Mouse (Mus musculus) heart, adult 2 months (tissue): ENCODE measurements around the gene Sc5d. TPM values are rescaled to one million over a fixed set of nuclear protein-coding genes. Genes with fewer than 3 reads are reported as not detected.
A peak's percentile ranks its signal among the peaks of the same experiment; 100 is the strongest.

Experiments
- DNase-seq, 2 experiments: peaks; one replicate each; pipeline ENCODE4 v3.0.0; 2021
- H3K27ac ChIP-seq: fragments of 200-600 bp; 2 replicates; pipeline ENCODE4 v1.8.1; 2022
- H3K27me3 ChIP-seq: fragments of 200-500 bp; 2 replicates; pipeline ENCODE4 v1.6.1; 2012; ENCODE audit warnings: mild to moderate bottlenecking, low read length, inconsistent platforms, mixed read lengths; ENCODE audit not compliant: control insufficient read depth, insufficient read depth
- H3K36me3 ChIP-seq: fragments of 200-500 bp; 2 replicates; pipeline ENCODE4 v1.6.1; 2012; ENCODE audit warnings: low read length, inconsistent platforms; ENCODE audit not compliant: control insufficient read depth, insufficient read depth
- H3K4me1 ChIP-seq: fragments of 200-500 bp; 2 replicates; pipeline ENCODE4 v1.6.1; 2011; ENCODE audit warnings: low read length; ENCODE audit not compliant: control insufficient read depth, insufficient read depth
- H3K4me3 ChIP-seq: fragments of 200-600 bp; 2 replicates; pipeline ENCODE4 v1.8.1; 2022
- H3K79me2 ChIP-seq: fragments of 200-500 bp; replicated peaks from 2 replicates; pipeline ENCODE4 v1.6.1; 2012; ENCODE audit warnings: mild to moderate bottlenecking, inconsistent platforms, low read length, moderate library complexity, mixed read lengths; ENCODE audit not compliant: control insufficient read depth, insufficient read depth
- H3K9ac ChIP-seq: fragments of 200-500 bp; 2 replicates; pipeline ENCODE4 v1.6.1; 2012; ENCODE audit warnings: low read depth, mild to moderate bottlenecking, control low read depth, inconsistent platforms, low read length, mixed read lengths
- CTCF ChIP-seq: fragments of 200-600 bp; IDR thresholded peaks from 2 replicates; pipeline ENCODE4 v1.8.1; 2022; ENCODE audit warnings: antibody characterized with exemption, mild to moderate bottlenecking, moderate library complexity
- EP300 ChIP-seq: fragments of 200-500 bp; IDR thresholded peaks from 2 replicates; pipeline ENCODE4 v1.6.1; 2011; ENCODE audit warnings: low read depth, low read length, control low read depth; ENCODE audit not compliant: insufficient read depth
- POLR2A ChIP-seq: fragments of 200-500 bp; IDR thresholded peaks from 2 replicates; pipeline ENCODE4 v1.6.1; 2011; ENCODE audit warnings: mild to moderate bottlenecking, low read depth, low read length, control low read depth; ENCODE audit not compliant: insufficient read depth
- WGBS: fragments of 180-500 bp; shearing (Covaris S2); methylation state at CpG from one replicate; pipeline ENCODE4 v1.1.7; 2018; 5-methylcytosine and 5-hydroxymethylcytosine counted together
- intact Hi-C: fragments of 180-260 bp; cut with DNase I; formaldehyde crosslinking; loops from one replicate; pipeline ENCODE4 v1.15.1; 2025
- polyA plus RNA-seq: library from polyadenylated mRNA; depleted of rRNA; stranded (reverse); fragments of >200 nt; gene quantifications from 2 replicates; pipeline ENCODE4 v1.2.3, GENCODE M21; 2012
- total RNA-seq, 2 experiments: library from RNA; stranded (reverse); gene quantifications; 2 replicates each; pipeline ENCODE4 v1.2.3; 2021

Gene Sc5d
- total and polyA plus RNA-seq, 3 experiments = 15.8 to 24.3 (median 19.1) TPM

- no peak for DNase-seq
- Histone ChIP-seq H3K4me3 (no peak overlapping the region), H3K4me1 (no peaks in the 10 kb centered on the region), H3K36me3 (no peaks in the 10 kb centered on the region), H3K9ac (no peak overlapping the region), H3K27me3 (no peaks in the 10 kb centered on the region), H3K27ac (no peak overlapping the region), H3K79me2 (no peaks in the 10 kb centered on the region)
- intact Hi-C loops = no loop called here
- WGBS = 82% methylated on average over 5 of the region's 5 CpGs
- TF ChIP-seq CTCF (no peak), POLR2A (no peak), EP300 (no peak)
These were observed 6.0 kb upstream of the Sc5d start for GRCm38 (mm10) chr9:42270081-42270480.

GRCm38 (mm10) chr9:42268371-42268770 lies 4.3 kb upstream of the Sc5d start:
- no peaks in the 10 kb centered on the region for H3K27me3 ChIP-seq
- intact Hi-C loops = loop anchor here (10.0 kb wide), 1 partner anchor 1044 kb away; no protein-coding TSS in a partner anchor

GRCm38 (mm10) chr9:42265309-42265708 lies 1.3 kb upstream of the Sc5d start:
- no peak overlapping the region for H3K27ac ChIP-seq
- H3K27me3 ChIP-seq = no peaks in the 10 kb centered on the region
- no peaks in the 10 kb centered on the region for H3K36me3 ChIP-seq
- H3K4me3 ChIP-seq = no peak overlapping the region
- intact Hi-C loops = loop anchor here (10.0 kb wide), 1 partner anchor 1041 kb away; no protein-coding TSS in a partner anchor
- 82% methylated on average over 4 of the region's 4 CpGs for WGBS
- DNase-seq = no peak
- no peaks in the 10 kb centered on the region for H3K79me2 ChIP-seq
- TF ChIP-seq POLR2A = no peak
- no peak for TF ChIP-seq EP300
- H3K9ac ChIP-seq = no peak overlapping the region
- 0 out of 2 replicates have a peak, but pooled peaks cover 1% of the 10 kb centered on the region for H3K4me1 ChIP-seq

More at GRCm38 (mm10) chr9:42268371-42268770, 4.3 kb upstream of the Sc5d start:
- H3K36me3 ChIP-seq = no peaks in the 10 kb centered on the region
- 78% methylated on average over 5 of the region's 5 CpGs for WGBS
- H3K9ac ChIP-seq = no peak overlapping the region
- H3K79me2 ChIP-seq = no peaks in the 10 kb centered on the region
- no peak overlapping the region for H3K4me3 ChIP-seq
- DNase-seq = no peak
- no peak overlapping the region for H3K27ac ChIP-seq
- TF ChIP-seq POLR2A = no peak
- 0 out of 2 replicates have a peak, but pooled peaks cover 1% of the 10 kb centered on the region for H3K4me1 ChIP-seq

GRCm38 (mm10) chr9:42263709-42264111 lies 346 bp downstream of the Sc5d start:
- Histone ChIP-seq H3K79me2 (no peaks in the 10 kb centered on the region), H3K27ac (peak overlapping the region; percentile 67), H3K27me3 (no peaks in the 10 kb centered on the region), H3K9ac (peak overlapping the region; percentile 80), H3K4me1 (0 out of 2 replicates have a peak, but pooled peaks cover 1% of the 10 kb centered on the region), H3K36me3 (no peaks in the 10 kb centered on the region), H3K4me3 (peak overlapping the region; percentile 75)
- no peak for DNase-seq
- WGBS = under 1% methylated on average over 18 of the region's 18 CpGs
- TF ChIP-seq CTCF (no peak), POLR2A (no peak), EP300 (no peak)
- intact Hi-C loops = loop anchor here (10.0 kb wide), 1 partner anchor 1039 kb away; no protein-coding TSS in a partner anchor

- no peak overlapping the region for H3K4me3 ChIP-seq
- 0 out of 2 replicates have a peak, but pooled peaks cover 1% of the 10 kb centered on the region for H3K4me1 ChIP-seq
- DNase-seq = no peak
- intact Hi-C loops = loop anchor here (10.0 kb wide), 1 partner anchor 1036 kb away; no protein-coding TSS in a partner anchor
- no peak overlapping the region for H3K9ac ChIP-seq
- TF ChIP-seq CTCF (no peak), POLR2A (no peak), EP300 (no peak)
- H3K27me3 ChIP-seq = no peaks in the 10 kb centered on the region
- H3K27ac ChIP-seq = no peak overlapping the region
- WGBS = 83% methylated on average over 5 of the region's 5 CpGs
- H3K79me2 ChIP-seq = no peaks in the 10 kb centered on the region
- H3K36me3 ChIP-seq = no peaks in the 10 kb centered on the region
These were observed 3.6 kb downstream of the Sc5d start for GRCm38 (mm10) chr9:42260481-42260880.

GRCm38 (mm10) chr9:42249112-42249511 lies 14.9 kb downstream of the Sc5d start:
- H3K9ac ChIP-seq = no peak overlapping the region
- H3K79me2 ChIP-seq = no peaks in the 10 kb centered on the region
- H3K27ac ChIP-seq = no peak overlapping the region
- WGBS = 59% methylated on average over 6 of the region's 6 CpGs
- TF ChIP-seq EP300 (no peak), POLR2A (no peak)
- H3K27me3 ChIP-seq = no peaks in the 10 kb centered on the region
- no peak overlapping the region for H3K4me3 ChIP-seq
- H3K4me1 ChIP-seq = no peaks in the 10 kb centered on the region
- no peak for DNase-seq
- intact Hi-C loops = no loop called here
- no peaks in the 10 kb centered on the region for H3K36me3 ChIP-seq
